Mouse (Mus musculus) kidney, embryonic 16.5 days (tissue): ENCODE measurements around the gene Klc4. TPM values are rescaled to one million over a fixed set of nuclear protein-coding genes. Genes with fewer than 3 reads are reported as not detected.
A peak's percentile ranks its signal among the peaks of the same experiment; 100 is the strongest.

ENCODE experiments used
- ATAC-seq: fragments of 200-750 bp; cut with Nextera tagmentation; 2 replicates; pipeline ENCODE4 v1.8.0; 2017; ENCODE audit warnings: moderate TSS enrichment; ENCODE audit not compliant: low FRiP score, low TSS enrichment
- H3K27ac ChIP-seq: fragments of 300-500 bp; sonication (generic); 2 replicates; pipeline ENCODE4 v1.5.1; 2014; ENCODE audit warnings: low read length
- H3K27me3 ChIP-seq: fragments of 300-500 bp; sonication (generic); 2 replicates; pipeline ENCODE4 v1.6.1; 2014; ENCODE audit warnings: low read length, control low read depth, mixed read lengths; ENCODE audit not compliant: insufficient read depth
- H3K36me3 ChIP-seq: fragments of 300-500 bp; sonication (generic); 2 replicates; pipeline ENCODE4 v1.6.1; 2014; ENCODE audit warnings: low read length, control low read depth, mixed read lengths; ENCODE audit not compliant: insufficient read depth
- H3K4me1 ChIP-seq: fragments of 300-500 bp; sonication (generic); 2 replicates; pipeline ENCODE4 v1.6.1; 2014; ENCODE audit warnings: low read length, control low read depth, mixed read lengths; ENCODE audit not compliant: insufficient read depth
- H3K4me2 ChIP-seq: fragments of 300-500 bp; sonication (generic); replicated peaks from 2 replicates; pipeline ENCODE4 v1.6.1; 2014; ENCODE audit warnings: low read depth, low read length
- H3K4me3 ChIP-seq: fragments of 300-500 bp; sonication (generic); 2 replicates; pipeline ENCODE4 v1.5.1; 2014; ENCODE audit warnings: mild to moderate bottlenecking, low read length
- H3K9ac ChIP-seq: fragments of 300-500 bp; sonication (generic); replicated peaks from 2 replicates; pipeline ENCODE4 v1.6.1; 2014; ENCODE audit warnings: low read length
- H3K9me3 ChIP-seq: fragments of 300-500 bp; sonication (generic); 2 replicates; pipeline ENCODE4 v1.6.1; 2016; ENCODE audit warnings: low read length, control low read depth
- WGBS: fragments of 180-500 bp; shearing (Covaris S2); extraction: QIAGEN DNeasy Blood & Tissue Kit; methylation state at CpG from one replicate; pipeline ENCODE4 v1.1.7; 2014; 5-methylcytosine and 5-hydroxymethylcytosine counted together
- polyA plus RNA-seq: library from polyadenylated mRNA; unstranded; fragments of >200 nt; fragmentation: Nextera tagmentation; extraction: Ambion mirVana; gene quantifications from 2 replicates; pipeline ENCODE4 v1.2.1, GENCODE M21; 2015

Gene Klc4
- polyA plus RNA-seq, 1 experiment from 2014 or later = 58.0 TPM

DNA sequence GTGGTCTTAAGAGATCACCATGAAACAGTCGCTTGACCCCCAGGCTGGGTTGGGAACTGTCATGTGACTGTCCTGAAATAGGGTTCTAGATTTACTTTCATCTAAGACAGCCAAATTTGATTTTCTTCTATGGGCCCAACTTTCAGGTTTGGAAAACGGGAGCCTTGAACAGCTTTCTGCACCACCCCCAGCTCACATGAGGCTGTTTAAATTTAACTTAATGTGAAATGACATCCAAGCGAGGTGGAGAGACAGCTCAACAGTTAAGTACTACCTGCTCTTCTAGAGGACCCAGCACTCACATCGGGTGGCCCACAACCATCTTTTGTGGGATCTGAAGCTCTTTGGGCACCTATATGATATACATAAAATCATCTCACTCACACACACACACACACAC is 46.9 kb downstream of the Klc4 start:
- no peak for ATAC-seq
- Histone ChIP-seq H3K4me3 (no peak overlapping the region), H3K36me3 (0 out of 2 replicates have a peak, but pooled peaks cover 8% of the 10 kb centered on the region), H3K9ac (no peak overlapping the region), H3K4me1 (peaks cover 19% of the 10 kb centered on the region), H3K4me2 (no peak overlapping the region), H3K27ac (no peak overlapping the region), H3K9me3 (no peaks in the 10 kb centered on the region), H3K27me3 (no peaks in the 10 kb centered on the region)
- 79% methylated on average over 4 of the region's 4 CpGs for WGBS

GRCm38 (mm10) chr17:46597956-46598355 is 47.9 kb downstream of the Klc4 start:
- Histone ChIP-seq H3K27ac (no peak overlapping the region), H3K4me1 (peaks cover 19% of the 10 kb centered on the region), H3K27me3 (no peaks in the 10 kb centered on the region), H3K9me3 (no peaks in the 10 kb centered on the region), H3K4me2 (no peak overlapping the region), H3K36me3 (0 out of 2 replicates have a peak, but pooled peaks cover 8% of the 10 kb centered on the region), H3K9ac (no peak overlapping the region), H3K4me3 (no peak overlapping the region)
- WGBS = 89% methylated on average over 11 of the region's 11 CpGs
- ATAC-seq = no peak

- H3K4me2 ChIP-seq = no peak overlapping the region
- H3K9me3 ChIP-seq = no peaks in the 10 kb centered on the region
- H3K4me1 ChIP-seq = peaks cover 15% of the 10 kb centered on the region
- no peak; the same call in 1 of the 2 replicates for ATAC-seq
- H3K27me3 ChIP-seq = no peaks in the 10 kb centered on the region
- no peak overlapping the region; the same call in 1 of the 2 replicates for H3K9ac ChIP-seq
- H3K27ac ChIP-seq = peak overlapping the region; percentile 41; the same call in 1 of the 2 replicates
- H3K4me3 ChIP-seq = no peak overlapping the region
- peaks cover 13% of the 10 kb centered on the region for H3K36me3 ChIP-seq
- 65% methylated on average over 6 of the region's 6 CpGs for WGBS
Observed at GRCm38 (mm10) chr17:46595336-46595735, 50.5 kb downstream of the Klc4 start.

DNA sequence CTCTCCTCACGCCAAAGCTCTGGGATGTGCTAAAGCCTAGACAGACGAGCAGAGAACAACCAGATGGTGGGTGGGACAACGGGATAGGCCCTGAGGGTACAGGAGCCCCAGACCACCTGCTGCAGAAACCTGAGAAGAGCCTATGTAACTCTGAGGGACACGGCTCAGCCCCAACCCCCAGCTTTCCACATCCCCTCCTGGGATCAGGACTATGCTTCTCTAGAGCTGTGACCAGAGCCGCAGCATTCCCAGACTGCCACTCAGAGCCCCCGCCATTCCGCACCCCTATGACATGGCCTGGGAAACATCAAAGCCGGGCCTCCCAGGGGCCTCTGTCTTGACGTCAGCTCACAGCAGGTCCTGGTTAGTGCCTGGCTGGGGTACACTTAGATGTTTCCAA is 51.2 kb downstream of the Klc4 start:
- Histone ChIP-seq H3K4me3 (no peak overlapping the region), H3K27ac (peak overlapping the region; percentile 41; the same call in 1 of the 2 replicates), H3K36me3 (peaks cover 21% of the 10 kb centered on the region), H3K4me1 (peaks cover 15% of the 10 kb centered on the region), H3K9me3 (no peaks in the 10 kb centered on the region), H3K27me3 (no peaks in the 10 kb centered on the region), H3K9ac (no peak overlapping the region; the same call in 1 of the 2 replicates), H3K4me2 (no peak overlapping the region)
- 28% methylated on average over 9 of the region's 9 CpGs for WGBS
- ATAC-seq = 0 out of 2 replicates have a peak, but pooled peaks have one; percentile 43

DNA sequence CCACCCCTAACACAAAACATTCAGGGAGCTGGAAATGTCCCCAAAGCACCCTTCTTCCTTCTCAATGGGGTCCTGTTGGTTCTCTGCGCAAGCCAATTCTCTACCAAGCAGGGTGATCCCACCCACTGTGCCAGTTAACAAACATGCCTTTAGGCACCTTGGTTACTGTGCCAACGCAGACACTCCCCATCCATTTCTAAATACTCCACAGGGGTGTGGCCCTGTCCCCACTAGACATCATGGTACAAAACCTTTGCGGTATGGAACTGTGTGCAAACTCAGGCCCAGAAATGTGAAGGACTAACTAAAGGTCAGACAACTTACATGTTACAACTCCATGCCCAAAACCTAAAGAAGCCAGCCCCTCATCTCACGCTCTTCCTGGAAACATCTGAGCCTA is 52.7 kb downstream of the Klc4 start:
- H3K36me3 ChIP-seq = peaks cover 33% of the 10 kb centered on the region
- 88% methylated on average over 4 of the region's 4 CpGs for WGBS
- H3K27ac ChIP-seq = no peak overlapping the region
- H3K4me1 ChIP-seq = peaks cover 15% of the 10 kb centered on the region
- H3K9ac ChIP-seq = no peak overlapping the region
- no peak overlapping the region for H3K4me3 ChIP-seq
- no peak overlapping the region for H3K4me2 ChIP-seq
- ATAC-seq = no peak
- H3K9me3 ChIP-seq = no peaks in the 10 kb centered on the region
- H3K27me3 ChIP-seq = no peaks in the 10 kb centered on the region

GRCm38 (mm10) chr17:46591406-46591805 is 54.4 kb downstream of the Klc4 start:
- H3K4me1 ChIP-seq = peaks cover 15% of the 10 kb centered on the region
- H3K4me2 ChIP-seq = no peak overlapping the region
- H3K27me3 ChIP-seq = no peaks in the 10 kb centered on the region
- no peaks in the 10 kb centered on the region for H3K9me3 ChIP-seq
- no peak overlapping the region for H3K4me3 ChIP-seq
- 82% methylated on average over 19 of the region's 19 CpGs for WGBS
- ATAC-seq = no peak
- H3K27ac ChIP-seq = no peak overlapping the region
- no peak overlapping the region for H3K9ac ChIP-seq
- H3K36me3 ChIP-seq = peaks cover 41% of the 10 kb centered on the region

GRCm38 (mm10) chr17:46590439-46590838 is 55.4 kb downstream of the Klc4 start:
- Histone ChIP-seq H3K27ac (no peak overlapping the region), H3K4me1 (peaks cover 10% of the 10 kb centered on the region), H3K36me3 (peaks cover 50% of the 10 kb centered on the region), H3K9ac (no peak overlapping the region), H3K9me3 (no peaks in the 10 kb centered on the region), H3K4me3 (no peak overlapping the region), H3K4me2 (no peak overlapping the region), H3K27me3 (no peaks in the 10 kb centered on the region)
- WGBS = 80% methylated on average over 7 of the region's 7 CpGs
- no peak for ATAC-seq

- H3K9ac ChIP-seq = no peak overlapping the region
- H3K27ac ChIP-seq = no peak overlapping the region
- H3K36me3 ChIP-seq = peaks cover 54% of the 10 kb centered on the region
- no peak overlapping the region for H3K4me2 ChIP-seq
- H3K4me3 ChIP-seq = no peak overlapping the region
- no peak for ATAC-seq
- WGBS = 88% methylated on average over 16 of the region's 16 CpGs
- no peaks in the 10 kb centered on the region for H3K9me3 ChIP-seq
- no peaks in the 10 kb centered on the region for H3K27me3 ChIP-seq
- peaks cover 4% of the 10 kb centered on the region for H3K4me1 ChIP-seq
Observed at GRCm38 (mm10) chr17:46589635-46590314, 56.0 kb downstream of the Klc4 start.

- no peak overlapping the region for H3K4me2 ChIP-seq
- WGBS = 91% methylated on average over 6 of the region's 6 CpGs
- no peak overlapping the region for H3K27ac ChIP-seq
- H3K9ac ChIP-seq = no peak overlapping the region
- H3K27me3 ChIP-seq = no peaks in the 10 kb centered on the region
- H3K36me3 ChIP-seq = peaks cover 57% of the 10 kb centered on the region
- H3K4me1 ChIP-seq = no peaks in the 10 kb centered on the region
- no peak overlapping the region for H3K4me3 ChIP-seq
- H3K9me3 ChIP-seq = no peaks in the 10 kb centered on the region
- no peak for ATAC-seq
Observed at GRCm38 (mm10) chr17:46588913-46589312, 56.9 kb downstream of the Klc4 start.

DNA sequence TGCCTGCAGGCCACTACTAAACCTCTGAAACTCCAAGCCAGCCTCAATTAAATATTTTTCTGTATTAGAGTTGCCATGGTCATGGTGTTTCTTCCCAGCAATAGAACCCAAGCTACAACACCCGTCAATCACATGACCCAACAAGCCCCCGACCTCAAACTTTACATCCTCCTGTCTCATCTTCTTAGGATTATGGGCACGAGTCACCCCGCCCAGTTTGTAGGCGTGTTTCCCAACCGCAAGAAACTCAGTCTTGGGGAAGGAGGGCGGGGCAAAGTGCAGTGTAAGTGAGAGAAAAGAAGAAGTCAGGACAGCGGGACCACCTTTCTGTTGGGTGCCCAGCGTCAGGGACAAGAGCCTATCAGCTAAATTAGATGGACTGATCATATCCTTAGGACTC is 57.6 kb downstream of the Klc4 start:
- Histone ChIP-seq H3K4me2 (no peak overlapping the region), H3K36me3 (peaks cover 57% of the 10 kb centered on the region), H3K4me1 (no peaks in the 10 kb centered on the region), H3K9me3 (no peaks in the 10 kb centered on the region), H3K4me3 (no peak overlapping the region), H3K9ac (no peak overlapping the region), H3K27ac (no peak overlapping the region), H3K27me3 (no peaks in the 10 kb centered on the region)
- ATAC-seq = no peak
- WGBS = 84% methylated on average over 9 of the region's 9 CpGs
